In genomic region chr10:19915301-19915700, GRCm38 (mm10) we compare ENCODE assay signal across 7 mouse cellular contexts. TPM values are rescaled to one million over a fixed set of nuclear protein-coding genes. Genes with fewer than 3 reads are reported as not detected.
DNase-seq lines count a peak whose midpoint lies in the region; ATAC-seq and TF ChIP-seq lines count a peak whose summit lies in the region.

No protein-coding gene starts in this region.

- TF ChIP-seq CTCF in G1E (IDR thresholded peaks at IDR 0.05; ENCODE audit: low read depth, low read length), result no peak
- TF ChIP-seq CTCF in heart, postnatal 0 days (IDR thresholded peaks at IDR 0.05; ENCODE audit: low read depth), result peak; percentile 44
- TF ChIP-seq CTCF in layer of hippocampus, adult 2 months (conservative IDR thresholded peaks at IDR 0.05), result peak; percentile 80

- peaks cover 3% of the 10 kb centered on the region; the same call in 1 of the 2 replicates for H3K4me1 ChIP-seq in G1E (ENCODE audit: insufficient read depth, low read depth, low read length)
- no peaks in the 10 kb centered on the region for H3K4me1 ChIP-seq in heart, postnatal 0 days (ENCODE audit: control insufficient read depth, insufficient read depth)

- no peaks in the 10 kb centered on the region for H3K36me3 ChIP-seq in G1E (replicated peaks)
- no peaks in the 10 kb centered on the region for H3K36me3 ChIP-seq in heart, postnatal 0 days (replicated peaks; ENCODE audit: control insufficient read depth, insufficient read depth, low read length)

- no peak overlapping the region for H3K27ac ChIP-seq in heart, postnatal 0 days (ENCODE audit: low read depth)
- H3K27ac ChIP-seq in layer of hippocampus, adult 2 months, result no peak overlapping the region

- ATAC-seq in G1E (ENCODE audit: extremely low read depth, insufficient number of reproducible peaks, low FRiP score, poor library complexity, severe bottlenecking), result peak; percentile 70
- peak; percentile 39; the same call in 1 of the 2 replicates for ATAC-seq in heart, postnatal 0 days (ENCODE audit: insufficient read depth, low read depth)

- no peak overlapping the region for H3K4me2 ChIP-seq in heart, postnatal 0 days (ENCODE audit: low read depth, low read length)

- H3K4me3 ChIP-seq in G1E (ENCODE audit: low read depth, low read length), result no peak overlapping the region
- H3K4me3 ChIP-seq in heart, postnatal 0 days (ENCODE audit: low read depth, low read length), result no peak overlapping the region
- no peak overlapping the region for H3K4me3 ChIP-seq in layer of hippocampus, adult 2 months

- H3K9me3 ChIP-seq in G1E (replicated peaks), result no peaks in the 10 kb centered on the region
- H3K9me3 ChIP-seq in heart, postnatal 0 days (replicated peaks; ENCODE audit: control insufficient read depth, low read length), result no peaks in the 10 kb centered on the region

- DNase-seq in CD4-positive helper T cell, adult 2 months (ENCODE audit: low read depth, low spot score), result peak; percentile 24
- peak; percentile 45 for DNase-seq in G1E (ENCODE audit: low spot score)
- peak; percentile 74 to 76 for DNase-seq in cerebellum, postnatal 10 days
- peak; percentile 43 for DNase-seq in heart, postnatal 0 days (ENCODE audit: low spot score)
- DNase-seq in layer of hippocampus, adult 2 months (ENCODE audit: low spot score in 2 of 2), result peak in 1 of 2 experiments; percentile 52
- DNase-seq in lung, postnatal 25 days (ENCODE audit: low spot score), result peak; percentile 73
- DNase-seq in skeletal muscle tissue, adult 2 months (ENCODE audit: low read depth, low spot score), result peak; percentile 68

- no peak overlapping the region for H3K9ac ChIP-seq in heart, postnatal 0 days (replicated peaks; ENCODE audit: low read depth, low read length)

- TF ChIP-seq EP300 in heart, postnatal 0 days (IDR thresholded peaks at IDR 0.05; ENCODE audit: low read depth), result no peak

- 35% methylated on average over 1 of the region's 1 CpGs for WGBS in heart, postnatal 0 days

- H3K27me3 ChIP-seq in G1E (ENCODE audit: insufficient read depth, low read length), result peaks cover 7% of the 10 kb centered on the region; the same call in 1 of the 2 replicates
- H3K27me3 ChIP-seq in heart, postnatal 0 days (ENCODE audit: control insufficient read depth, insufficient read depth, low read length), result no peaks in the 10 kb centered on the region

RNA-seq across cellular contexts. Expression of gene Pex7, which starts 7.8 kb away (rescaled TPM):
- 16.5 and 30.3 TPM in 2 replicates for total RNA-seq in G1E (2014; fragmentation: Nextera tagmentation)
- 38.3 and 45.9 TPM in 2 replicates for total RNA-seq in G1E (2017)
- 14.7 and 15.6 TPM in 2 replicates for polyA plus RNA-seq in G1E (2012)
- total RNA-seq in heart, postnatal 0 days (2014; rRNA removed; ENCODE audit: low replicate concordance), result 21.8 and 24.2 TPM in 2 replicates
- polyA plus RNA-seq in heart, postnatal 0 days (2015; fragmentation: Nextera tagmentation; extraction: Ambion mirVana), result 43.5 and 46.7 TPM in 2 replicates
- 10 to 100 TPM; 19.3 to 22.0 TPM for total RNA-seq in layer of hippocampus, adult 2 months (2021)

RNA-seq across cellular contexts. Expression of gene Map3k5, which starts 19.0 kb away (rescaled TPM):
- total RNA-seq in G1E (2014; fragmentation: Nextera tagmentation) (0.24 and 1.3 TPM in 2 replicates), G1E (2017) (1.3 and 1.4 TPM in 2 replicates)
- polyA plus RNA-seq in G1E (2012), result 0.13 and 0.18 TPM in 2 replicates
- total RNA-seq in heart, postnatal 0 days (2014; rRNA removed; ENCODE audit: low replicate concordance), result 10.7 and 10.8 TPM in 2 replicates
- 2.2 and 2.5 TPM in 2 replicates for polyA plus RNA-seq in heart, postnatal 0 days (2015; fragmentation: Nextera tagmentation; extraction: Ambion mirVana)
- total RNA-seq in layer of hippocampus, adult 2 months (2021), result 10 to 100 TPM; 30.6 to 33.1 TPM
